Mouse (Mus musculus) left cerebral cortex, adult 2 months (tissue): ENCODE results near the gene Dapl1. TPM values are rescaled to one million over a fixed set of nuclear protein-coding genes. Genes with fewer than 3 reads are reported as not detected.

Source experiments
- DNase-seq, 2 experiments: peaks; one replicate each; pipeline ENCODE4 v3.0.0; 2021 to 2022; ENCODE audit warnings: low spot score in 2 of 2, mixed read lengths in 1 of 2; ENCODE audit errors: extremely low spot score in 1 of 2
- H3K27ac ChIP-seq: fragments of 200-600 bp; 2 replicates; pipeline ENCODE4 v1.8.1; 2022
- H3K4me3 ChIP-seq: fragments of 200-600 bp; 2 replicates; pipeline ENCODE4 v1.8.1; 2022
- CTCF ChIP-seq: fragments of 200-600 bp; IDR thresholded peaks from 2 replicates; pipeline ENCODE4 v1.8.1; 2022; ENCODE audit warnings: antibody characterized with exemption, mild to moderate bottlenecking, moderate library complexity
- intact Hi-C: fragments of 180-260 bp; cut with DNase I; formaldehyde crosslinking; loops from one replicate; pipeline ENCODE4 v1.15.1; 2025
- total RNA-seq, 2 experiments: library from RNA; stranded (reverse); gene quantifications; 2 replicates each; pipeline ENCODE4 v1.2.3; 2021

The Dapl1 gene
- total RNA-seq, 2 experiments from 2014 or later: 1.4 to 1.8 TPM

- intact Hi-C loops: no loop called here
- no peak for TF ChIP-seq CTCF
These were observed 32.4 kb upstream of the Dapl1 start for GRCm38 (mm10) chr2:59452102-59452501.

GRCm38 (mm10) chr2:59462086-59462485 lies 22.4 kb upstream of the Dapl1 start:
- no peak for TF ChIP-seq CTCF
- intact Hi-C loops: no loop called here
- H3K4me3 ChIP-seq: no peak overlapping the region
- DNase-seq: no peak
- no peak overlapping the region for H3K27ac ChIP-seq

More at GRCm38 (mm10) chr2:59452102-59452501, 32.4 kb upstream of the Dapl1 start:
- no peak overlapping the region for H3K4me3 ChIP-seq
- no peak for DNase-seq
- H3K27ac ChIP-seq: no peak overlapping the region

- H3K27ac ChIP-seq: no peak overlapping the region
- intact Hi-C loops: no loop called here
- H3K4me3 ChIP-seq: no peak overlapping the region
- DNase-seq: no peak
- TF ChIP-seq CTCF: no peak
These were observed 20.8 kb upstream of the Dapl1 start for GRCm38 (mm10) chr2:59463428-59464182.

GRCm38 (mm10) chr2:59465671-59466070 lies 18.8 kb upstream of the Dapl1 start:
- Histone ChIP-seq H3K4me3 (no peak overlapping the region), H3K27ac (no peak overlapping the region)
- TF ChIP-seq CTCF: no peak
- DNase-seq: no peak
- intact Hi-C loops: no loop called here

GRCm38 (mm10) chr2:59466358-59466757 lies 18.1 kb upstream of the Dapl1 start:
- Histone ChIP-seq H3K4me3 (no peak overlapping the region), H3K27ac (no peak overlapping the region)
- no peak for TF ChIP-seq CTCF
- intact Hi-C loops: no loop called here
- no peak for DNase-seq

GRCm38 (mm10) chr2:59467085-59467484 lies 17.4 kb upstream of the Dapl1 start:
- intact Hi-C loops: no loop called here
- no peak for DNase-seq
- Histone ChIP-seq H3K27ac (no peak overlapping the region), H3K4me3 (no peak overlapping the region)
- no peak for TF ChIP-seq CTCF

- intact Hi-C loops: no loop called here
- H3K27ac ChIP-seq: no peak overlapping the region
- H3K4me3 ChIP-seq: no peak overlapping the region
- TF ChIP-seq CTCF: no peak
- DNase-seq: no peak
These were observed 16.5 kb upstream of the Dapl1 start for GRCm38 (mm10) chr2:59467976-59468375.

GRCm38 (mm10) chr2:59469590-59470245 lies 14.7 kb upstream of the Dapl1 start:
- Histone ChIP-seq H3K4me3 (no peak overlapping the region), H3K27ac (peak overlapping the region; percentile 47; the same call in 1 of the 2 replicates)
- TF ChIP-seq CTCF: no peak
- no peak for DNase-seq
- intact Hi-C loops: no loop called here

- no peak for DNase-seq
- Histone ChIP-seq H3K4me3 (peak overlapping the region; percentile 7; the same call in 1 of the 2 replicates), H3K27ac (peak overlapping the region; percentile 47)
- intact Hi-C loops: no loop called here
- TF ChIP-seq CTCF: no peak
These were observed 14.0 kb upstream of the Dapl1 start for GRCm38 (mm10) chr2:59470326-59471031.

GRCm38 (mm10) chr2:59471051-59471948 lies 13.2 kb upstream of the Dapl1 start:
- H3K4me3 ChIP-seq: peak overlapping the region; percentile 7; the same call in 1 of the 2 replicates
- peak overlapping the region; percentile 42 for H3K27ac ChIP-seq
- TF ChIP-seq CTCF: no peak
- intact Hi-C loops: no loop called here
- DNase-seq: no peak

GRCm38 (mm10) chr2:59474336-59474735 lies 10.1 kb upstream of the Dapl1 start:
- intact Hi-C loops: no loop called here
- TF ChIP-seq CTCF: no peak
- Histone ChIP-seq H3K27ac (no peak overlapping the region), H3K4me3 (no peak overlapping the region)
- DNase-seq: no peak
